Mouse (Mus musculus): ENCODE data around the gene Kdm8. TPM values are rescaled to one million over a fixed set of nuclear protein-coding genes. Genes with fewer than 3 reads are reported as not detected.

Gene Kdm8
- polyA plus RNA-seq, 1 experiment, result 2.4 TPM

GRCm38 (mm10) chr7:125499927-125500868 lies 55.7 kb downstream of the Kdm8 start:
- H3K4me1 ChIP-seq (ENCODE audit: control insufficient read depth, insufficient read depth, insufficient read length, low read length), result peaks cover 8% of the 10 kb centered on the region; the same call in 1 of the 2 replicates
- no peak for TF ChIP-seq POLR2A (IDR thresholded peaks at IDR 0.05; ENCODE audit: low read depth, low read length)
- no peak for TF ChIP-seq CTCF (IDR thresholded peaks at IDR 0.05; ENCODE audit: extremely low read depth, insufficient read length, insufficient replicate concordance, low read depth, low read length)
- no peaks in the 10 kb centered on the region for H3K36me3 ChIP-seq (ENCODE audit: control insufficient read depth, insufficient read depth, low read length)
- H3K27ac ChIP-seq (ENCODE audit: insufficient read depth, low read depth, low read length), result peak overlapping the region; percentile 11; the same call in 1 of the 2 replicates
- no peak overlapping the region for H3K4me3 ChIP-seq (ENCODE audit: low read depth, low read length)
- H3K27me3 ChIP-seq (ENCODE audit: control insufficient read depth, insufficient read depth, low read length), result no peaks in the 10 kb centered on the region
- WGBS, result 31% methylated on average over 13 of the region's 13 CpGs

DNA sequence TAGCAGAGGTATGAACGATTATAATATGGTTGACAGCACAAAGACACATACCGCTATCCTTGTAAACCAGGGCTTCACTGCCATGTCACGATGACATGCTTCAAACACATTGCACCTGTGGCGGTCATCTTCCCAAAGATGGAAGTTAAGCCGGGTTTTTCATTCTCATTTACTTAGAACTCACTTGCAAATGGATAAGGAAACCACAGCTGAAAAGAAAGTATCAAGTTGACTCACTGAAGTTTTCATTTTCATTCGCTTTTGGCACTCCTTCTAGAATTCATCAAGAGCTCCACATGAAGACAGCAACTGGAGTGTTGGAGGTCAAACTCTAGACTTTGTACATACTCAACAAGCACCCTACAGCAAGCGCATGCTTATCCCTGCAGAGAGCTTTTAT lies 56.4 kb downstream of the Kdm8 start:
- H3K4me1 ChIP-seq (ENCODE audit: control insufficient read depth, insufficient read depth, insufficient read length, low read length), result peaks cover 8% of the 10 kb centered on the region; the same call in 1 of the 2 replicates
- H3K27me3 ChIP-seq (ENCODE audit: control insufficient read depth, insufficient read depth, low read length), result no peaks in the 10 kb centered on the region
- no peak for TF ChIP-seq CTCF (IDR thresholded peaks at IDR 0.05; ENCODE audit: extremely low read depth, insufficient read length, insufficient replicate concordance, low read depth, low read length)
- no peak for TF ChIP-seq POLR2A (IDR thresholded peaks at IDR 0.05; ENCODE audit: low read depth, low read length)
- H3K36me3 ChIP-seq (ENCODE audit: control insufficient read depth, insufficient read depth, low read length), result no peaks in the 10 kb centered on the region
- WGBS, result 83% methylated on average over 7 of the region's 7 CpGs
- H3K4me3 ChIP-seq (ENCODE audit: low read depth, low read length), result no peak overlapping the region
- peak overlapping the region; percentile 11; the same call in 1 of the 2 replicates for H3K27ac ChIP-seq (ENCODE audit: insufficient read depth, low read depth, low read length)

DNA sequence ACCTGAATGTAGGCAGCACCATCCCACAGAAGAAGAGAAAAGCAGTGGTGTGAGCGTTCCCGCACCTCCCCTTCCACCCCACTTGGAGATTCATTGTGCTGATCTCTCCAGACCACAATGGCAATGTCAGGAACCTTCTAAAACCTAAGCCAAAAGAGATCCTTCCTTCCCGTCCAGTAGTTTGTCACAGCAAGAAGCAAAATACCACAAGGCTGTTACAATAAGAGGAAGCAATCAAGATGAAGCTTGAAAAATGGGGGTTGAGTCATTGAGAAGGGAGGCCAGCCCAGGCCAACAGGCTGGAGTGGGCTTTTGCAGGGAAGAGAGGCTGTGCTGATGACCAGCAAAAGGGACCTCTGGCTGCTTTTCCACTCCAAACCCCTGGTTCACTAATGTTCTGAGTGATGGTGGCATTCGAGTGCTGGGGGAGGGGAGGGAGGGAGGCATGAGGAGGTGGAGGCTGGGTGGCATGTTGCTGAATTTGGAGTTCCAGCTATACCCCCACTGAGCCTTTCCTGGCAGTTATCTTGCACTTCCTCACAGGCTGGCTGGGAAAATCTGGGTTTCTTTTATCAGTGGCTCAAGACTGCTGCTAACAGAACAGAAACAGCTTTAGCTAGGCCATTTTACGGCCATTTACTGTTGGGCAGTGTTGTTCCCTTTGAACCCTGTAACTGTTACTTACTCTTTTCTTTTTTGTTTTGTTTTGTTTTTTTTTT lies 59.1 kb downstream of the Kdm8 start:
- Histone ChIP-seq H3K4me1 (ENCODE audit: control insufficient read depth, insufficient read depth, insufficient read length, low read length) (peaks cover 8% of the 10 kb centered on the region; the same call in 1 of the 2 replicates), H3K27me3 (ENCODE audit: control insufficient read depth, insufficient read depth, low read length) (no peaks in the 10 kb centered on the region), H3K36me3 (ENCODE audit: control insufficient read depth, insufficient read depth, low read length) (no peaks in the 10 kb centered on the region), H3K4me3 (ENCODE audit: low read depth, low read length) (no peak overlapping the region), H3K27ac (ENCODE audit: insufficient read depth, low read depth, low read length) (no peak overlapping the region)
- 77% methylated on average over 5 of the region's 5 CpGs for WGBS
- TF ChIP-seq CTCF (IDR thresholded peaks at IDR 0.05; ENCODE audit: extremely low read depth, insufficient read length, insufficient replicate concordance, low read depth, low read length) (no peak), POLR2A (IDR thresholded peaks at IDR 0.05; ENCODE audit: low read depth, low read length) (no peak)

DNA sequence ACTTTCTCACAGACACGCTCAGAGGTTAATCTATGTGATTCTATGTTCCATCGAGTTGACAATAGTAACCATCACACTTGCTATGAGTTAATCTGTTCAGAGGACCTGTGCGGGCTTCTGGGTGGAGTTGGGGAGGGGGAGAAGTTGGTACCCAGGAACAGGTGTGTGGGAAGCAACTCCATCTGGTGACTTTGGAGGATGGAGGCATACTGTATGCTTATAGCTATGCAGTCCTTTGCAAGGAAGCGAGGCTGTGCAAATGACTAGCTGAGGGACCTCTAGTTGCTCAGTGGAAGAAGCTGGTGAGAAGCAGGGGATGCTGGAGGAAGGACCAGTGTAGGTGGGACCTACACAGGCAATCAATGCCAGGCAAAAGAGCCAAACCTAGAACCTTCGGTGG lies 60.1 kb downstream of the Kdm8 start:
- peaks cover 8% of the 10 kb centered on the region; the same call in 1 of the 2 replicates for H3K4me1 ChIP-seq (ENCODE audit: control insufficient read depth, insufficient read depth, insufficient read length, low read length)
- no peak for TF ChIP-seq CTCF (IDR thresholded peaks at IDR 0.05; ENCODE audit: extremely low read depth, insufficient read length, insufficient replicate concordance, low read depth, low read length)
- no peak for TF ChIP-seq POLR2A (IDR thresholded peaks at IDR 0.05; ENCODE audit: low read depth, low read length)
- 91% methylated on average over 5 of the region's 5 CpGs for WGBS
- no peaks in the 10 kb centered on the region for H3K27me3 ChIP-seq (ENCODE audit: control insufficient read depth, insufficient read depth, low read length)
- H3K4me3 ChIP-seq (ENCODE audit: low read depth, low read length), result no peak overlapping the region
- H3K27ac ChIP-seq (ENCODE audit: insufficient read depth, low read depth, low read length), result no peak overlapping the region
- H3K36me3 ChIP-seq (ENCODE audit: control insufficient read depth, insufficient read depth, low read length), result no peaks in the 10 kb centered on the region

GRCm38 (mm10) chr7:125505568-125505967 lies 61.1 kb downstream of the Kdm8 start:
- Histone ChIP-seq H3K27ac (ENCODE audit: insufficient read depth, low read depth, low read length) (no peak overlapping the region), H3K4me1 (ENCODE audit: control insufficient read depth, insufficient read depth, insufficient read length, low read length) (peaks cover 7% of the 10 kb centered on the region; the same call in 1 of the 2 replicates), H3K27me3 (ENCODE audit: control insufficient read depth, insufficient read depth, low read length) (no peaks in the 10 kb centered on the region), H3K36me3 (ENCODE audit: control insufficient read depth, insufficient read depth, low read length) (no peaks in the 10 kb centered on the region), H3K4me3 (ENCODE audit: low read depth, low read length) (no peak overlapping the region)
- 66% methylated on average over 10 of the region's 10 CpGs for WGBS
- TF ChIP-seq CTCF (IDR thresholded peaks at IDR 0.05; ENCODE audit: extremely low read depth, insufficient read length, insufficient replicate concordance, low read depth, low read length) (no peak), POLR2A (IDR thresholded peaks at IDR 0.05; ENCODE audit: low read depth, low read length) (no peak)

- H3K27ac ChIP-seq (ENCODE audit: insufficient read depth, low read depth, low read length), result no peak overlapping the region
- no peak overlapping the region for H3K4me3 ChIP-seq (ENCODE audit: low read depth, low read length)
- WGBS, result 81% methylated on average over 2 of the region's 2 CpGs
- no peaks in the 10 kb centered on the region for H3K27me3 ChIP-seq (ENCODE audit: control insufficient read depth, insufficient read depth, low read length)
- no peak for TF ChIP-seq CTCF (IDR thresholded peaks at IDR 0.05; ENCODE audit: extremely low read depth, insufficient read length, insufficient replicate concordance, low read depth, low read length)
- no peak for TF ChIP-seq POLR2A (IDR thresholded peaks at IDR 0.05; ENCODE audit: low read depth, low read length)
- H3K4me1 ChIP-seq (ENCODE audit: control insufficient read depth, insufficient read depth, insufficient read length, low read length), result peaks cover 7% of the 10 kb centered on the region; the same call in 1 of the 2 replicates
- H3K36me3 ChIP-seq (ENCODE audit: control insufficient read depth, insufficient read depth, low read length), result no peaks in the 10 kb centered on the region
Measured at GRCm38 (mm10) chr7:125507279-125507678, 62.8 kb downstream of the Kdm8 start.

- H3K36me3 ChIP-seq (ENCODE audit: control insufficient read depth, insufficient read depth, low read length), result no peaks in the 10 kb centered on the region
- H3K4me3 ChIP-seq (ENCODE audit: low read depth, low read length), result no peak overlapping the region
- TF ChIP-seq POLR2A (IDR thresholded peaks at IDR 0.05; ENCODE audit: low read depth, low read length), result no peak
- TF ChIP-seq CTCF (IDR thresholded peaks at IDR 0.05; ENCODE audit: extremely low read depth, insufficient read length, insufficient replicate concordance, low read depth, low read length), result no peak
- no peak overlapping the region for H3K27ac ChIP-seq (ENCODE audit: insufficient read depth, low read depth, low read length)
- 55% methylated on average over 5 of the region's 5 CpGs for WGBS
- H3K27me3 ChIP-seq (ENCODE audit: control insufficient read depth, insufficient read depth, low read length), result no peaks in the 10 kb centered on the region
- H3K4me1 ChIP-seq (ENCODE audit: control insufficient read depth, insufficient read depth, insufficient read length, low read length), result peaks cover 11% of the 10 kb centered on the region; the same call in 1 of the 2 replicates
Measured at GRCm38 (mm10) chr7:125511432-125511831, 67.0 kb downstream of the Kdm8 start.
